Mouse (Mus musculus) layer of hippocampus, adult 11-12 months (tissue): ENCODE data around the gene Aldh16a1.
A peak's percentile ranks its signal among the peaks of the same experiment; 100 is the strongest.
"Not testable (repeated sequence)": the region's sequence is repeated elsewhere in the genome, so short reads cannot be mapped to it uniquely, and the experiment has no call there.

Experiments
- DNase-seq: peaks from one replicate; pipeline ENCODE4 v3.0.0; 2022; ENCODE audit warnings: low spot score

Gene Aldh16a1

GRCm38 (mm10) chr7:45113476-45113875 lies 40.9 kb downstream of the Aldh16a1 start:
- no peak for DNase-seq

- no peak for DNase-seq
These were observed 41.9 kb downstream of the Aldh16a1 start for GRCm38 (mm10) chr7:45112529-45112928.

- DNase-seq = no peak
These were observed 42.4 kb downstream of the Aldh16a1 start for GRCm38 (mm10) chr7:45111940-45112339.

- not testable (repeated sequence) for DNase-seq
These were observed 44.3 kb downstream of the Aldh16a1 start for GRCm38 (mm10) chr7:45110089-45110488.

GRCm38 (mm10) chr7:45107052-45107645 lies 47.2 kb downstream of the Aldh16a1 start:
- DNase-seq = no peak

- no peak for DNase-seq
These were observed 47.9 kb downstream of the Aldh16a1 start for GRCm38 (mm10) chr7:45106441-45106840.

- DNase-seq = no peak
These were observed 48.9 kb downstream of the Aldh16a1 start for GRCm38 (mm10) chr7:45105491-45105890.

GRCm38 (mm10) chr7:45104941-45105340 lies 49.4 kb downstream of the Aldh16a1 start:
- DNase-seq = no peak

- DNase-seq = peak; percentile 62
These were observed 50.7 kb downstream of the Aldh16a1 start, which contains the start of gene Fcgrt for GRCm38 (mm10) chr7:45103652-45104180. Gene Fcgrt, minus strand, starts transcription at chr7:45103851.

GRCm38 (mm10) chr7:45102940-45103585 lies 51.3 kb downstream of the Aldh16a1 start:
- DNase-seq = no peak

GRCm38 (mm10) chr7:45102441-45102840 lies 51.9 kb downstream of the Aldh16a1 start:
- DNase-seq = no peak

- no peak for DNase-seq
These were observed 54.3 kb downstream of the Aldh16a1 start for GRCm38 (mm10) chr7:45100046-45100445.

GRCm38 (mm10) chr7:45098541-45099240 lies 55.7 kb downstream of the Aldh16a1 start:
- no peak for DNase-seq

GRCm38 (mm10) chr7:45097479-45097878 lies 56.9 kb downstream of the Aldh16a1 start:
- no peak for DNase-seq

GRCm38 (mm10) chr7:45095965-45096364 lies 58.4 kb downstream of the Aldh16a1 start:
- not testable (repeated sequence) for DNase-seq

- no peak for DNase-seq
These were observed 59.0 kb downstream of the Aldh16a1 start for GRCm38 (mm10) chr7:45095367-45095766.

- DNase-seq = no peak
These were observed 60.3 kb downstream of the Aldh16a1 start for GRCm38 (mm10) chr7:45094121-45094520.

- no peak for DNase-seq
These were observed 60.9 kb downstream of the Aldh16a1 start for GRCm38 (mm10) chr7:45093516-45093905.

- DNase-seq = no peak
These were observed 61.4 kb downstream of the Aldh16a1 start for GRCm38 (mm10) chr7:45092828-45093515.

GRCm38 (mm10) chr7:45092048-45092447 lies 62.3 kb downstream of the Aldh16a1 start, which contains the start of gene Rcn3:
Gene Rcn3, minus strand, starts transcription at chr7:45092221.
- DNase-seq = no peak

GRCm38 (mm10) chr7:45091001-45091990 lies 63.1 kb downstream of the Aldh16a1 start:
- DNase-seq = no peak
